Mouse (Mus musculus) spleen, adult 12 weeks (tissue): ENCODE measurements around the gene Aldh4a1.
A peak's percentile ranks its signal among the peaks of the same experiment; 100 is the strongest.

Experiments
- DNase-seq: peaks from one replicate; pipeline ENCODE4 v3.0.0; 2022; ENCODE audit warnings: low spot score

Gene Aldh4a1

DNA sequence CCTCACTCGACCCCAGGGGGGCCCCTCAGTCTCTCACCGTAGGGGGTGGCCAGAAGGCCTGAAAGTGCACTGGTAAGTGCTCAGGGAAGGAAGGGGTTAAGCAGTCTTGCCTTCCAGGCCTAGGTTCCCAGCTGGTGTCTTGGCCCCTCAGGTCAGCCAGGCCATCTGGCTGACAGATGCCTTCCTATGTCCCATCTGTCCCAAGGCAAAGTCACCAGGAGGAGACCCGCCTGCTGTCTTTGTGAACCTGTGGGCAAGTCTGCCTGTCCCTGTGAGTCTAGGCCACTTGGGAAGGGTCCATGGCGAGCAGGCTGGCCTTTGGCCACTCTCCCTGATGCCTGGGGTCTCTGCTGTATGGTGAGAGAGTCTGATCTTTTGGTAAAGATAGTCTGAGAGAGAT lies 32.2 kb upstream of the Aldh4a1 start:
- DNase-seq, result no peak

DNA sequence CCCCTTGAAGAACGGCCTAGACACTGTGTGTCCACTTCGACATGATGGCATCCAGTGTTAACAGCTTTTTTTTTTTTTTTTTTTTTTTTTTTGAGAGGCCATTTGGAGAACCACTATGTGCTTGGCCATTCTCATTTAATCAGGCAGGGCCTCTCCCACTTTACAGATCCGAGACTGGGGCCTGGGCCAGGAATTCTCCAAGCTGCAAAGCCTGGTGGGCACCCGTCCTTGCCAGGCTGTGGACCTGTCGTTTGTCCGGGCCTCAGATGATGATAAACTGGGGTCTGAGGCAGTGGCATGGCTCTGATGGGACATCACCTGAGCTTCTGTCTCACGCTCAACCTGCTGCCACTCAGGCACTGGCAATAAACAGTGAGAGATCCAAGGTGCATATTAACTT lies 29.8 kb upstream of the Aldh4a1 start:
- no peak for DNase-seq

GRCm38 (mm10) chr4:139593383-139593782 lies 29.3 kb upstream of the Aldh4a1 start:
- DNase-seq, result no peak

DNA sequence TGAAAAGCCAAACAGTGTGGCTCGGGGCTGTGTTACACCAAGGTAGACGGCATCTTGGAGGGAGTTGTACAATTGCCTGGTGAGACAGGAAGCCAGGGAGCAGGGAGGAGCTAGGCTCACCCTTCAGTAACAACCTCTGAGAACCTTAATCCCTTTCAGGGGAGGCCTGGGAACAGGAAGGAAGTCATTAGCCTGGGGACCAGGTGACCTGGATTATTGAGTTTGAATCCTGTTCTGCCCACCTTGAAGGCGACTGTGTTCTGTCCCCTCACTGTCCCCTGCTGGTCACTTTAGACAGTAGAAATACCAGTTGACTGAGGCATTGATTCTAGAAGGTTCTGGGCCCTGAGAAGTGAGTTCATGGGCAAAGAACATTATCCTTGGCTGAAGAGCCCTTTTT lies 28.6 kb upstream of the Aldh4a1 start:
- DNase-seq, result no peak

GRCm38 (mm10) chr4:139596715-139597114 lies 26.0 kb upstream of the Aldh4a1 start:
- DNase-seq, result no peak

GRCm38 (mm10) chr4:139597286-139598284 lies 25.1 kb upstream of the Aldh4a1 start:
- DNase-seq, result no peak

DNA sequence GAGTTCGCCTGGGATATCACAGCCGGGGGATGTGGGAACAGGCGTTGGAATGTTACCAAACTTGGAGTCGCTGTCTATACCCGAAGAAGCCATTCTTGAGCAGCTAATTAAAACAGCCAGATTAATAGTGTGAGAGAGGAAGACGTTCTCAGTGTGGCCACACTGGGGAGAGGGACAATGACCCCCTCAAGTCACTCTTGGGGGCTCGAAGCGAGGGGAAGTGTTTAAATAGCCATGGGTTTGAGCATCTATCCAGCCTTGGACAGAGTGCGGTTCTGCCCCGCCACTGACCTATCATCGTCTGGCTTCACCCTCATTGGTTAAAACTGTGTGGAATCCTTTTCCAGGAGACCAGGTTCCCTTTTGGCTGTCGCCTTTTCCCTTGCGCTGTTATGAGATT lies 24.3 kb upstream of the Aldh4a1 start:
- no peak for DNase-seq

DNA sequence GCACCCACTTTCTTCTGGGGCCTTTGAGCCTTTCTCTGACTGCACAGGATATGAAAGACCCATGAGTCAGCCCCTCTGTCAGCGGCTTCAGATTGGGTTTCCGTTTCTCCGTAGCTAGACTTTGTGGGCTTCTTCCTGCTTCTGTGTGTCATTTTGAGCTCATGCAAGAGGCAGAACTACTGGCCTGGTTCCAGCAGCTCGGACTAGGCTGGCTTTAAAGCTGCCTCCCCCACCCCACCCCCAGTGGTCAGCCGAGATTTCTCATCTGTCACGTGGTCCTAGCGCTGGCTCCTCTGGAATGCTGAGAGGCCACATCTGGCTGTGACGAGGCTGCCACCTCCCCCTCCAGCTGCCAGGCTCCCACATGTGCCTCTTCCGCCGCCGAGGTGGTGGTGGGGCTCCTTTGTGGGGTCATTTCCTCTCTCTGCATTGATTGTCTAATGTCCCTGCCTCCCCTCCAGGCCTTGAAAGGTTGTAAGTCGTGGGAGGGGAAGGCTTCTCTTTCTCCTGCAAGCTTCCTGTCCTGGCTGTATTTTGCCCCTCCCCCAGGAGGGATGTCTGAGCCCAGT lies 23.6 kb upstream of the Aldh4a1 start:
- peak; percentile 10 for DNase-seq

- DNase-seq, result no peak
Observed at GRCm38 (mm10) chr4:139601519-139602356, 20.9 kb upstream of the Aldh4a1 start.

DNA sequence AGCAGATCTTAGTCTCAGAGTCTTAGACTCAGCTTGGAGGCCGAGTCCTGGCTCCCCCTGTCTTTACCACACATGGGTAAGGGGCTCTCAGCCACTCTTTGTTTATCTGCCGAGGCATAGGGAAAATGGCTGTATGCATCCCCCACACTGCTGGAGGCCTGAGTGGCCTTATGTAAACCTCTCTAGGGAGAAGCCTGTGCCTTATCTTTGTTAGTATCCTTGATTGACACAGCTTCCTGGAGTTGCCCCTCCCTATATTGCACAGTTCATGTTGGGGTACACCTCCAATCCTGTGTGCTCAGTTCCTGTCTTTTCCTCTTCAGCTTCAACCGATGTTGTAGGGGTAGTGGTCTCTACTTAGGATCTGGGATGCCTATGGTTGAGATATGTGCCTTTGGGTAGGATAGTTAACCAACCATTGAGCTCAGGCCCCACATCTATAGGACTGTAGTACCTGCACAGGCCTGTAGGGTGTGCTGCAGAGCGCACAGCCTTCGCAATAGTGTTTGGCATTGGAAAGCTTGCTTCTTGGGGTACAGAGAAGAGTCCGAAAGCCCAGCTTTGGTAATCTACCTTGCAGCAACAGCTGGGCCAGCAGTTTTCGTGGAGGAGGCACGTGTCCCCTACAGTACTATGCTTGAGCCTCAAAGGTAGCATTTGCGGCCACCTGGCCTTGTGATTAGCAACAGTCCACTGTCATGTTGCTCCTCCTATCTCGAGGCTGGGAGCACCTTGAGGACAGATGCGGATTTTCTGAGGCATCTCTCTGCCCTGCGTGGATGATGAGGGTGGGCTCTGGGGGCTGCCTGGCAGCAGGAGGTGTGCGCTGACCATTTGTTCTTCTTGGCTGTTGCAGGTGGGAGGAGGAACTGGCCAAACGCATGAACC lies 20.1 kb upstream of the Aldh4a1 start, which contains the start of gene Gm21969:
TSS of gene Gm21969 (plus strand) at position 830 of the 888 bp plus-strand sequence.
- peak; percentile 40 for DNase-seq

GRCm38 (mm10) chr4:139605216-139605615 lies 17.4 kb upstream of the Aldh4a1 start:
- DNase-seq, result no peak

- DNase-seq, result no peak
Observed at GRCm38 (mm10) chr4:139606732-139607131, 15.9 kb upstream of the Aldh4a1 start.

DNA sequence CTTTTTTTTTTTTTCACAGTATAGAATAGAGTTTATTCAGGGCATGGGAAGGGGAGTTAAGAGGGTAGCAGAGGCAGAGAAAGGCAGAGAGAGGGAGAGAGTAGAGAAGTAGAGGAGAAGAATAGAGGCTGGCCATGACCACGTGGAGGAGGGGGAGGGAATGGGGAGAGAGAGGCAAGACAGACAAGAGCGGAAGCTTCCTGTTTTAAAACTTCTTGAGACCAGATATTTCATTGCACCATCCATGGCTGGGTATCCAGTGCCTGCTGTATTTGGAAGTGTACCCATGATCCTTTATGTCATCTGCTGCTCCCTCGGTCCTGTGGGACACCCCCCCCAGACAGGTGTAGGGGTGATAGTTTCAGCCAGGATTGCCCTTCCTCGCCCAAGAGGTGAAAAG lies 13.7 kb upstream of the Aldh4a1 start:
- no peak for DNase-seq

GRCm38 (mm10) chr4:139610954-139611353 lies 11.7 kb upstream of the Aldh4a1 start:
- no peak for DNase-seq

DNA sequence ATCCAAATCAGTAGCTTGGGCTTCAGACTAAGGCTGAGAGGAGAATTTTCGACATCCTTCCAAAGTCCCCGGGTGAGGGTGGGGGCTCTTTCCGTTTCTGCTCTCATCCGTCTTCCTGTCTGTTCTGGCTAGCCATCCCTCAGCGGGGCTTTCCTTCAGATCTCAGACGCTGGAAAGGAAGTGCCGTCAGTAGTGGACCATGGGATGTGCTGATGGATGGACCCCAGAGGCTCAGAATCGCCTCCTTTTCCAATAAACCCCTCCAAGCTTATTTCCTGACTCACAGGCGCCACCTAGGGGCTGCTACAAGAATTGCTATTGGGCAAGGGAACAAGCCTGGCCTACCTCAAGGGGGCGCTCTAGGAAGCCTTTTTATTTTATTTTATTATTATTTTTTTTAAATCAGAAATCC lies 11.1 kb upstream of the Aldh4a1 start:
- peak; percentile 62 for DNase-seq

DNA sequence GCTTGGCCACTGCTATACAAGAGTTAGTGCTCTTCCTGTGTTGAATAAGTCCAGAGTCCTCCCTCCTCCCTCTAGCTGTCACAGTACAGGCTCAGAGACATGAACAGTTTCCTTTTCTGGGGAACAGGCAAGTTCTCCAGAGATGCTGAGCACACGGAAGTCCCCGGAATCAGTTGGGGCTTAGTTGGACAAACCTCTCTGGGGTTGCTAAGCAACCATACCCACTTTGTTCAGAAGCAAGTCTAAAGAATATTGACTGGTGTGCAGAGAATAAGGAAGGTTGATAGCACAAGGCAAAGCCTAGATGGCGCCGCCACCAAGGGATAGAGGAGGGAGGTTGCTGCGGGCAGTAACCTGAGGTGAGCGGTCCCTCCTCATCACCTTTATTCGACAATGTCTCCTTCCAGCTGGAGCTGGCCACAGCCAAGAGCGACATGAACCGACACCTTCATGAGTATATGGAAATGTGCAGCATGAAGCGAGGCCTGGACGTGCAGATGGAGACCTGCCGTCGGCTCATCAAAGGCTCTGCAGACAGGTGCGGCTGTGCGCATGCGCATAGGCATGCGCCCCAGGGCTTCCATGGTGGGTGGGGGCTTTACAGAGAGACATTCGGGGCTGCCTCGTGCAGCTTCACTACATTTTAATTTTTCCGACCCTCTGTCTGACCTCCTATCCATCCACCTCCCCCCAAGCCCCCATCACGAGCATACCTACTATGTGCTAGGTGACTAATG lies 8.0 kb upstream of the Aldh4a1 start:
- DNase-seq, result no peak

- peak; percentile 45 for DNase-seq
Observed at GRCm38 (mm10) chr4:139616276-139617000, 6.2 kb upstream of the Aldh4a1 start.

DNA sequence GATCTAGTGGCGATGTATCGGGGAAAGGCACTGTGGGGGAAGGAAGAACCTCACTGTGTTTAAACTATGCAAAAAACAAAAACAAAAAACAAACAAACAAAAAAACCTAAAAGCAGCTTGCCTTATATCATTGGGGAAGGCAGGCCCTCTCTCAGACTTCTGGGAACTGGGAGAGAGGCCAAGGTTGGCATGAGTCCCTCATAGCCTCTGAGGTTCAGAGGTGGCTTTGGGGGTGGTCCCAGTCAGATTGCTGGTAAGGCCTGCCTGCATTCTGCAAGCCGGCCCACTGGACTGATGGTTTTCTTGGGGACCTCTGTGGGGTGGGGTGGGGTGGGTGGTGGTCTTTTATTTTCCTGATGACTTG lies 5.7 kb upstream of the Aldh4a1 start:
- no peak for DNase-seq

DNA sequence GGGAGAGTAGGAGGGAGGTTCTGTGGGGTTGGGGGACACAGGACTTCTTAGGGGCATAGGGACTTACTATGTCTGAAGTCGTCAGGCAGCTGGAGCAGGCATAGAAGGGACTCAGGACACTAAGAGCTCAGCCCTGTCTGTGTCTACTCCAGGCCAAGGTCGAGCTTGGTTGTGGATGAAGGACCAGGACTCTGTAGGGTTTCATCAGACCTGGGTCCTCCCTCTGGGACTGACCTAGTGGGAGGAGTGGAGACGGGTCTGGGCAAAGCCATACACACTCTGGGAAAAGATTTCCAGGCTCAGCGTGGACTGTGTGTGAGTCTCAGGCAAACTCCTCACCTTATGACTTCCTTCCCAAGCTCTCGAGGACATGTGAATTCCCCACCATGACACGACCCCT lies 2.9 kb upstream of the Aldh4a1 start:
- no peak for DNase-seq
